Mouse (Mus musculus): ENCODE measurements around the gene Zfp945. TPM values are rescaled to one million over a fixed set of nuclear protein-coding genes. Genes with fewer than 3 reads are reported as not detected.
"Not testable (repeated sequence)": the region's sequence is repeated elsewhere in the genome, so short reads cannot be mapped to it uniquely, and the experiment has no call there.

Gene Zfp945
- polyA plus RNA-seq (2015; fragmentation: Nextera tagmentation; extraction: Ambion mirVana) = 27.1 and 28.4 TPM in 2 replicates

DNA sequence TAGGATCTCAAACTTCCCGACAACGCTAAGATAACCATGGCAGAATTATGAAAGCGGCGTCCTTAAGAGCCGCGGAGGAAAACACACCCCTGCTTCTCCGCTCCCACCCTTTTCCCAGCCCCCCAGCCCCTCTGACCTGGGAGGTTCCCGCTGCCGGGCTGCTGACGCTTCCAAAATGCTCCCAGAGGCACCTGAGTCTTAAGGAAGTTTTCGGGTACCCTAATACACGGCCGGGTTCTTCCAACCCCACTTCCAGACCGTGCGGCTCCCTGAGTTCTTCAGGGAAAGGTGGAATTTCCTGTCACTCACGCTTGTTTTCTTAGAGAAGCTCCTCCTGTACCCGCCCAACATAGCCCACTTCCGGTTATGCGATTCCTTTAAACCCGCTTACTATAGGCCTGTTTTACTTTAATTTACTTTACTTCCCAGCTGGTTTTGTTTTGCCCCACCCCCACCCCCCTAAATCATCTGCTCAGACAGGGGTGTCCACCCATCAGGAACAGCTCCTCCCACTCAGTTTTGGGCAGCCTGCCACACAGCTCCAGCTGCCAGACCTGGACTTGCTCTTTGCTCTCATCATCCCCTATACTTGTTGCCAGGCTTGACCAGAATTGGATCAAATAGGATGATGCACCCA is at the start of gene Zfp945:
Gene Zfp945, minus strand, starts transcription at position 290 of the 637 bp plus-strand sequence.
- TF ChIP-seq EP300 (IDR thresholded peaks at IDR 0.05) (peak; percentile 45; the same call in 1 of the 2 replicates), CTCF (IDR thresholded peaks at IDR 0.05) (no peak)
- Histone ChIP-seq H3K36me3 (ENCODE audit: insufficient read depth, low read length) (no peaks in the 10 kb centered on the region), H3K27ac (ENCODE audit: low read length) (peak within 1 kb of the TSS; percentile 97), H3K4me1 (ENCODE audit: insufficient read depth, low read depth, low read length) (peaks cover 3% of the 10 kb centered on the region; the same call in 1 of the 2 replicates), H3K4me3 (ENCODE audit: low read depth, low read length) (peak within 1 kb of the TSS; percentile 82), H3K4me2 (replicated peaks; ENCODE audit: low read depth, low read length) (peak within 1 kb of the TSS; percentile 56), H3K9ac (replicated peaks; ENCODE audit: low read depth) (peak within 1 kb of the TSS; percentile 84), H3K9me3 (ENCODE audit: low read length) (no peaks in the 10 kb centered on the region), H3K27me3 (replicated peaks; ENCODE audit: insufficient read depth, low read length) (no peaks in the 10 kb centered on the region)
- 0% methylated on average over 20 of the region's 20 CpGs for WGBS
- peak; percentile 95 for ATAC-seq
- DNase-seq (ENCODE audit: low spot score) = peak; percentile 96

DNA sequence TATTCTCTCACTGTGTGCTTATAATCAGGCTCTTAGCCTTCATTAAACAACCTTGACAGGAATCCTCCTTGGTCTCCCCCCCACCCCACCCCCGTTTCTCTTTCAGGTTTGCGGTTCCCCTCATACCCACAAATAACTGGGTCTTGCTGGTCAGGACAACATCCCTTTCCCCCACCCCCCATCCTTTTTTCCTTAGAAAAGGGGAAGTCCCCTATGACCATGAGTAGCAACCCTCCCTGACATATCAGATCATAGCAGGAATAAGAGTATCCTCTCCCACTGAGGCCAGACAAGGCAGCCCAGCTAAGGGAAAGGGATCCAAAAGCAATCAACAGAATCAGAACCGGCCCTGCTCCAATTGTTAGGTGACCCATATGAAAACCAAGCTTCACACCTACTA is 21.4 kb upstream of the Zfp945 start:
- H3K9ac ChIP-seq (replicated peaks; ENCODE audit: low read depth) = no peak overlapping the region

DNA sequence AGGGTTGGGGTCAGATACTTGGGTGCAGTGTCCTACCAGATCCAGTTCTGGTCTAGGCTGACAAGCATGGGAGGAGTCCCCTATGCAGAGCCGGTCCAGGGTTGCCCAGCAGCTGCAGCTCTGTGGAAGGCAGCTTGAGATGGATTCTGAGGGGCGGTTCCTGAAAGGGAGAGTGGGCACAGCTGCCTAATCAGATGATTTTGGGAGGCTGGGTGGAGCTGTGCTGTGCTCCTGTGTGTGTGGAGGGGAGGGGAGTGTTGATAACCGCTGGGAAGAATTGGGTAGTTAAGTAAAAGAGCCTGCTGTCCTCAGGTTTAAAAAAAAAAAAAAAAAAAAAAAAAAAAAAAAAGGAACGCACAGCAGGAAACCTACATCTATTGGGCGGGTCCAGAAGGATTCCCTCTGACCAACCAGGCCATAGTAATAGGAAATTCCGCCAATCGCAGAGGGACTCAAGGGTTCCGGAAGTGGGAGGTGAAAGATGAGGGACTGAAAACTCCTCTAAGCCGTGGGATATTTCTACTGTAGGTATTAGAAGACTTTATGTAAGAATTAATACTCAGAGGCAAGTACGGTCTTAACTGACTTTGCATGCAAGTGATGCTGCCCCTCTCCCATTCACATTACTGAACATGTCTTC is 17.2 kb upstream of the Zfp945 start:
- no peak overlapping the region for H3K27ac ChIP-seq (ENCODE audit: low read length)
- TF ChIP-seq CTCF (IDR thresholded peaks at IDR 0.05) (no peak), EP300 (IDR thresholded peaks at IDR 0.05) (no peak)
- 62% methylated on average over 10 of the region's 10 CpGs for WGBS
- H3K9me3 ChIP-seq (ENCODE audit: low read length) = no peaks in the 10 kb centered on the region
- ATAC-seq (no peak), DNase-seq (ENCODE audit: low spot score) (no peak)
- no peak overlapping the region for H3K9ac ChIP-seq (replicated peaks; ENCODE audit: low read depth)
- no peaks in the 10 kb centered on the region for H3K4me1 ChIP-seq (ENCODE audit: insufficient read depth, low read depth, low read length)
- H3K4me3 ChIP-seq (ENCODE audit: low read depth, low read length) = no peak overlapping the region
- H3K4me2 ChIP-seq (replicated peaks; ENCODE audit: low read depth, low read length) = no peak overlapping the region
- no peaks in the 10 kb centered on the region for H3K27me3 ChIP-seq (replicated peaks; ENCODE audit: insufficient read depth, low read length)
- no peaks in the 10 kb centered on the region for H3K36me3 ChIP-seq (ENCODE audit: insufficient read depth, low read length)

More for the DNA sequence above, 21.4 kb upstream of the Zfp945 start:
- H3K9me3 ChIP-seq (ENCODE audit: low read length) = 0 out of 2 replicates have a peak, but pooled peaks cover 2% of the 10 kb centered on the region
- no peaks in the 10 kb centered on the region for H3K36me3 ChIP-seq (ENCODE audit: insufficient read depth, low read length)
- TF ChIP-seq EP300 (IDR thresholded peaks at IDR 0.05) (no peak), CTCF (IDR thresholded peaks at IDR 0.05) (no peak)
- no peaks in the 10 kb centered on the region for H3K4me1 ChIP-seq (ENCODE audit: insufficient read depth, low read depth, low read length)
- H3K4me3 ChIP-seq (ENCODE audit: low read depth, low read length) = no peak overlapping the region
- ATAC-seq (no peak), DNase-seq (ENCODE audit: low spot score) (no peak)
- WGBS = 75% methylated on average over 3 of the region's 3 CpGs
- no peak overlapping the region for H3K4me2 ChIP-seq (replicated peaks; ENCODE audit: low read depth, low read length)
- H3K27me3 ChIP-seq (replicated peaks; ENCODE audit: insufficient read depth, low read length) = no peaks in the 10 kb centered on the region
- no peak overlapping the region for H3K27ac ChIP-seq (ENCODE audit: low read length)

DNA sequence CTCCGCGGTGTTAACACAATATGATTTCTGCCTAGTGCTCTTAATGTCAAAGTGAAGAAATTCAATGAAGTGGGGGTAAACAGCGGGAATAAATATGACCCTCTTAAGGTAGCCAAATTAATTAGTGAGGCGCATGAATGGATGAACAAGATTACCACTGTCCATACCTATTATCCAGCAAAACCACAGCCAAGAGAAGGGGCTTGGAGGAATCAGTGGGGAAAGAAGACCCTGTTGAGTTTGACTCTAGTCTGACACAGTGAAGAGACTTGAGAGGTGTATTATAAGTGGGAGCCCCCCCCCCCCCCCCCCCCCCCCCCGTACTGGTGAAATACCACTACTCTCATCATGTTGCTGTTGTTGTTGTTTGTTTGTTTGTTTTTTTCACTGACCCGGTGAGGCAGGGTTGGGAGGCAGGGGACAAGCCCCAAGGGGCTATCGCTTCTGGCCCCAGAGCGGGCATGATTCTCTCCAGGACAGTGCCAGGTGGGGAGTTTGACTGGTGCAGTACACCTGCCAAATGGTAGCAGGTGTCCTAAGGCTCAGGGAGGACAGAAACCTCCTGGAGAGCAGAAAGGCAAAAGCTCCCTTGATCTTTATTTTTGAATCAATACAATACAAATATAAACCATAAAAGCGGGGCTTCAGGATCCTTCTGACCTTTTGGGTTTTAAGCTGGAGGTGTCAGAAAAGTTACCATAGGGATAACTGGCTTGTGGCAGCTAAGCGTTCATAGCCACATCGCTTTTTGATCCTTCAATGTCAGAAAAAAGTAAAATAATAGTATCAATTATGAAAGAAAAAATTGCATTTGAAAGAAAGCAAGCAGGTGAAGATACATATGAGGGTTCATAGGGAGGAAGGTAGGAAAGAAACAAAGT is 10.7 kb upstream of the Zfp945 start:
- H3K9me3 ChIP-seq (ENCODE audit: low read length) = no peaks in the 10 kb centered on the region
- no peaks in the 10 kb centered on the region for H3K27me3 ChIP-seq (replicated peaks; ENCODE audit: insufficient read depth, low read length)
- no peak overlapping the region for H3K9ac ChIP-seq (replicated peaks; ENCODE audit: low read depth)
- no peaks in the 10 kb centered on the region for H3K36me3 ChIP-seq (ENCODE audit: insufficient read depth, low read length)
- WGBS = 95% methylated on average over 10 of the region's 11 CpGs
- H3K4me1 ChIP-seq (ENCODE audit: insufficient read depth, low read depth, low read length) = no peaks in the 10 kb centered on the region
- TF ChIP-seq EP300 (IDR thresholded peaks at IDR 0.05) (no peak), CTCF (IDR thresholded peaks at IDR 0.05) (no peak)
- no peak overlapping the region for H3K27ac ChIP-seq (ENCODE audit: low read length)
- H3K4me2 ChIP-seq (replicated peaks; ENCODE audit: low read depth, low read length) = no peak overlapping the region
- ATAC-seq (no peak), DNase-seq (ENCODE audit: low spot score) (no peak)
- H3K4me3 ChIP-seq (ENCODE audit: low read depth, low read length) = no peak overlapping the region

DNA sequence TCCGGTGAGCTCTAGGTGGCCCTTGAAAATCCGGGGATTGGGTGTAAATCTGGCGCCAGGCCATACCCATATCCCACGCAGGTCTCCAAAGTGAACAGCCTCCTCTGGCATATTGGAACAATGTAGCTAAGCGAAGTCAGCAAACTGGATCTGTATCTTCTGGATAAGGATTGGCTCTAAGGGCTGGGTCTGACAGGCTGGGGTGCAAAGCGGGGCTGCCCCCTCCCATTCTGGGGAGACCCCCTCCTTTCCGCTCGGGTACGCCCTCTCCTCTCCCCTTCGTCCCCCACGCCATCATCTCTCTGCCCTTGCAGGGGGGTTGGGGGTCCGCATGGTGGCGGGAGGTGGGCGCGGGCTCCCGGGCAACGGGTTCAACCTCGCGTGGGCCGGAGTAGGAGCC is 9.4 kb upstream of the Zfp945 start:
- Histone ChIP-seq H3K4me2 (replicated peaks; ENCODE audit: low read depth, low read length) (no peak overlapping the region), H3K27me3 (replicated peaks; ENCODE audit: insufficient read depth, low read length) (no peaks in the 10 kb centered on the region), H3K9me3 (ENCODE audit: low read length) (no peaks in the 10 kb centered on the region), H3K4me1 (ENCODE audit: insufficient read depth, low read depth, low read length) (no peaks in the 10 kb centered on the region), H3K27ac (ENCODE audit: low read length) (no peak overlapping the region), H3K36me3 (ENCODE audit: insufficient read depth, low read length) (no peaks in the 10 kb centered on the region), H3K4me3 (ENCODE audit: low read depth, low read length) (no peak overlapping the region), H3K9ac (replicated peaks; ENCODE audit: low read depth) (no peak overlapping the region)
- WGBS = 95% methylated on average over 20 of the region's 20 CpGs
- ATAC-seq (no peak), DNase-seq (ENCODE audit: low spot score) (peak; percentile 69)
- TF ChIP-seq CTCF (IDR thresholded peaks at IDR 0.05) (no peak), EP300 (IDR thresholded peaks at IDR 0.05) (no peak)

DNA sequence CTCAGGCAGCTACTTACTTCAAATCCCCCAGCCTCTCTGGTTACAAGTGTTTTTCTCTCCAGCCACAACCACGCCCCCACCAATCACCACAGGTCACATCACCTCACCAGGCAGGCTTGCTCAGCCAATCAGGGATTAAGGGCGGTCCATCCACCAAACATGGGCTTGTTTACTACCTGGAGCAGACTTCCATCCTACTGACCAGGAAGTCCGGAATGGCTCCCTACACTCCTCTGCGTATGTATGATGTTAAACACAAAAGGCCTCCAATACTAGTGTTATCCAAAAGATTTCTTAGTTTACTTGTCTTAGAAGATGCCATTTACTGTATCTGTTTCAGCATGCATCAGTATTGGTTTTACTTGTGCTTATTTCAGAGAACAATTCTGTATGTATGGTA is 8.6 kb upstream of the Zfp945 start:
- not testable (repeated sequence) for H3K36me3 ChIP-seq (ENCODE audit: insufficient read depth, low read length); DNase-seq (ENCODE audit: low spot score); ATAC-seq; H3K4me1 ChIP-seq (ENCODE audit: insufficient read depth, low read depth, low read length); H3K9ac ChIP-seq (replicated peaks; ENCODE audit: low read depth); H3K4me3 ChIP-seq (ENCODE audit: low read depth, low read length); H3K9me3 ChIP-seq (ENCODE audit: low read length); H3K27me3 ChIP-seq (replicated peaks; ENCODE audit: insufficient read depth, low read length); H3K4me2 ChIP-seq (replicated peaks; ENCODE audit: low read depth, low read length); H3K27ac ChIP-seq (ENCODE audit: low read length)
- 92% methylated on average over 4 of the region's 4 CpGs for WGBS

All from lung, postnatal 0 days (tissue).